Mouse (Mus musculus) liver, embryonic 13.5 days (tissue): ENCODE data around the gene Tacc2. TPM values are rescaled to one million over a fixed set of nuclear protein-coding genes. Genes with fewer than 3 reads are reported as not detected.
"Not testable (repeated sequence)": the region's sequence is repeated elsewhere in the genome, so short reads cannot be mapped to it uniquely, and the experiment has no call there.

ENCODE experiments used
- ATAC-seq: fragments of 200-750 bp; cut with Nextera tagmentation; 2 replicates; pipeline ENCODE4 v1.8.0; 2017; ENCODE audit warnings: low read depth, mild to moderate bottlenecking, moderate number of reproducible peaks, moderate library complexity
- DNase-seq: peaks from one replicate; pipeline ENCODE4 v3.0.0; 2022
- H3K27ac ChIP-seq: fragments of 300-500 bp; sonication (generic); 2 replicates; pipeline ENCODE4 v1.5.1; 2015; ENCODE audit warnings: moderate library complexity, mild to moderate bottlenecking, inconsistent platforms
- H3K27me3 ChIP-seq: fragments of 300-500 bp; sonication (generic); 2 replicates; pipeline ENCODE4 v1.6.1; 2015; ENCODE audit warnings: mild to moderate bottlenecking, inconsistent platforms
- H3K36me3 ChIP-seq: fragments of 300-500 bp; sonication (generic); 2 replicates; pipeline ENCODE4 v1.6.1; 2015; ENCODE audit warnings: mild to moderate bottlenecking, inconsistent platforms
- H3K4me1 ChIP-seq: fragments of 300-500 bp; sonication (generic); replicated peaks from 2 replicates; pipeline ENCODE4 v1.6.1; 2015; ENCODE audit warnings: inconsistent platforms
- H3K4me2 ChIP-seq: fragments of 300-500 bp; sonication (generic); 2 replicates; pipeline ENCODE4 v1.6.1; 2015; ENCODE audit warnings: inconsistent platforms, mild to moderate bottlenecking, moderate library complexity
- H3K4me3 ChIP-seq: fragments of 300-500 bp; sonication (generic); replicated peaks from 2 replicates; pipeline ENCODE4 v1.5.1; 2015; ENCODE audit warnings: mild to moderate bottlenecking, inconsistent platforms
- H3K9ac ChIP-seq: fragments of 300-500 bp; sonication (generic); 2 replicates; pipeline ENCODE4 v1.6.1; 2015; ENCODE audit warnings: mild to moderate bottlenecking, inconsistent platforms
- H3K9me3 ChIP-seq: fragments of 300-500 bp; sonication (generic); replicated peaks from 2 replicates; pipeline ENCODE4 v1.6.1; 2016; ENCODE audit warnings: inconsistent platforms
- WGBS: fragments of 180-500 bp; shearing (Covaris S2); methylation state at CpG from one replicate; pipeline ENCODE4 v1.1.7; 2015; ENCODE audit not compliant: insufficient replicate concordance; 5-methylcytosine and 5-hydroxymethylcytosine counted together
- polyA plus RNA-seq: library from polyadenylated mRNA; unstranded; fragments of >200 nt; fragmentation: Nextera tagmentation; extraction: Ambion mirVana; gene quantifications from 2 replicates; pipeline ENCODE4 v1.2.1, GENCODE M21; 2015

The Tacc2 gene
- polyA plus RNA-seq, 1 experiment from 2014 or later, result 2.3 TPM

GRCm38 (mm10) chr7:130654562-130654961 is 77.3 kb downstream of the Tacc2 start:
- Histone ChIP-seq H3K27me3 (no peaks in the 10 kb centered on the region), H3K4me1 (peaks cover 21% of the 10 kb centered on the region), H3K9me3 (no peaks in the 10 kb centered on the region), H3K27ac (no peak overlapping the region), H3K36me3 (no peaks in the 10 kb centered on the region), H3K4me2 (no peak overlapping the region), H3K9ac (no peak overlapping the region), H3K4me3 (no peak overlapping the region)
- 40% methylated on average over 2 of the region's 2 CpGs for WGBS
- DNase-seq (no peak), ATAC-seq (peak; percentile 54; the same call in 1 of the 2 replicates)

- ATAC-seq (no peak), DNase-seq (no peak)
- Histone ChIP-seq H3K9ac (no peak overlapping the region), H3K27ac (no peak overlapping the region), H3K9me3 (no peaks in the 10 kb centered on the region), H3K36me3 (no peaks in the 10 kb centered on the region), H3K27me3 (no peaks in the 10 kb centered on the region), H3K4me2 (no peak overlapping the region), H3K4me1 (peaks cover 21% of the 10 kb centered on the region), H3K4me3 (no peak overlapping the region)
- 72% methylated on average over 8 of the region's 8 CpGs for WGBS
Measured at GRCm38 (mm10) chr7:130656965-130657364, 79.7 kb downstream of the Tacc2 start.

- peaks cover 21% of the 10 kb centered on the region for H3K4me1 ChIP-seq
- no peaks in the 10 kb centered on the region for H3K27me3 ChIP-seq
- no peak overlapping the region for H3K9ac ChIP-seq
- no peak overlapping the region for H3K4me3 ChIP-seq
- no peaks in the 10 kb centered on the region for H3K9me3 ChIP-seq
- no peak overlapping the region for H3K4me2 ChIP-seq
- no peak for ATAC-seq
- no peak for DNase-seq
- no peak overlapping the region for H3K27ac ChIP-seq
- no peaks in the 10 kb centered on the region for H3K36me3 ChIP-seq
- 33% methylated on average over 13 of the region's 13 CpGs for WGBS
Measured at GRCm38 (mm10) chr7:130657751-130658150, 80.5 kb downstream of the Tacc2 start.

GRCm38 (mm10) chr7:130659129-130659528 is 81.9 kb downstream of the Tacc2 start:
- Histone ChIP-seq H3K4me3 (no peak overlapping the region), H3K4me2 (no peak overlapping the region), H3K9ac (no peak overlapping the region), H3K27me3 (no peaks in the 10 kb centered on the region), H3K9me3 (no peaks in the 10 kb centered on the region; the same call in 1 of the 2 replicates), H3K4me1 (peaks cover 19% of the 10 kb centered on the region), H3K36me3 (peaks cover 5% of the 10 kb centered on the region; the same call in 1 of the 2 replicates), H3K27ac (no peak overlapping the region)
- 65% methylated on average over 5 of the region's 5 CpGs for WGBS
- DNase-seq (no peak), ATAC-seq (no peak)

- H3K9ac ChIP-seq, result no peak overlapping the region
- 74% methylated on average over 5 of the region's 5 CpGs for WGBS
- H3K27ac ChIP-seq, result no peak overlapping the region
- H3K9me3 ChIP-seq, result no peaks in the 10 kb centered on the region; the same call in 1 of the 2 replicates
- no peak overlapping the region for H3K4me3 ChIP-seq
- H3K36me3 ChIP-seq, result peaks cover 10% of the 10 kb centered on the region; the same call in 1 of the 2 replicates
- no peaks in the 10 kb centered on the region for H3K27me3 ChIP-seq
- no peak overlapping the region for H3K4me2 ChIP-seq
- H3K4me1 ChIP-seq, result no peaks in the 10 kb centered on the region
- no peak for DNase-seq
- ATAC-seq, result no peak
Measured at GRCm38 (mm10) chr7:130662250-130662649, 85.0 kb downstream of the Tacc2 start.

GRCm38 (mm10) chr7:130662869-130663268 is 85.6 kb downstream of the Tacc2 start:
- WGBS, result 70% methylated on average over 4 of the region's 4 CpGs
- ATAC-seq (no peak), DNase-seq (no peak)
- Histone ChIP-seq H3K27me3 (no peaks in the 10 kb centered on the region), H3K9me3 (no peaks in the 10 kb centered on the region; the same call in 1 of the 2 replicates), H3K36me3 (peaks cover 10% of the 10 kb centered on the region; the same call in 1 of the 2 replicates), H3K4me1 (no peaks in the 10 kb centered on the region), H3K4me2 (no peak overlapping the region), H3K4me3 (no peak overlapping the region), H3K27ac (no peak overlapping the region), H3K9ac (no peak overlapping the region)

GRCm38 (mm10) chr7:130664037-130664436 is 86.8 kb downstream of the Tacc2 start:
- no peak overlapping the region for H3K27ac ChIP-seq
- DNase-seq, result no peak
- no peak for ATAC-seq
- peaks cover 9% of the 10 kb centered on the region for H3K4me1 ChIP-seq
- H3K9me3 ChIP-seq, result no peaks in the 10 kb centered on the region; the same call in 1 of the 2 replicates
- WGBS, result 80% methylated on average over 5 of the region's 5 CpGs
- H3K36me3 ChIP-seq, result peaks cover 10% of the 10 kb centered on the region; the same call in 1 of the 2 replicates
- H3K4me2 ChIP-seq, result no peak overlapping the region
- H3K4me3 ChIP-seq, result no peak overlapping the region
- H3K9ac ChIP-seq, result no peak overlapping the region
- no peaks in the 10 kb centered on the region for H3K27me3 ChIP-seq

GRCm38 (mm10) chr7:130664629-130665028 is 87.4 kb downstream of the Tacc2 start:
- Histone ChIP-seq H3K27me3 (no peaks in the 10 kb centered on the region), H3K36me3 (peaks cover 10% of the 10 kb centered on the region; the same call in 1 of the 2 replicates), H3K4me2 (no peak overlapping the region), H3K27ac (no peak overlapping the region), H3K4me3 (no peak overlapping the region), H3K4me1 (peaks cover 15% of the 10 kb centered on the region), H3K9ac (no peak overlapping the region), H3K9me3 (no peaks in the 10 kb centered on the region; the same call in 1 of the 2 replicates)
- 77% methylated on average over 5 of the region's 5 CpGs for WGBS
- no peak for ATAC-seq
- no peak for DNase-seq

- DNase-seq, result no peak
- H3K4me3 ChIP-seq, result no peak overlapping the region
- no peaks in the 10 kb centered on the region; the same call in 1 of the 2 replicates for H3K9me3 ChIP-seq
- H3K36me3 ChIP-seq, result peaks cover 10% of the 10 kb centered on the region; the same call in 1 of the 2 replicates
- no peaks in the 10 kb centered on the region for H3K27me3 ChIP-seq
- peaks cover 21% of the 10 kb centered on the region for H3K4me1 ChIP-seq
- 83% methylated on average over 9 of the region's 9 CpGs for WGBS
- H3K4me2 ChIP-seq, result no peak overlapping the region
- H3K9ac ChIP-seq, result no peak overlapping the region
- no peak overlapping the region for H3K27ac ChIP-seq
- ATAC-seq, result no peak
Measured at GRCm38 (mm10) chr7:130665358-130665757, 88.1 kb downstream of the Tacc2 start.

GRCm38 (mm10) chr7:130668013-130668412 is 90.8 kb downstream of the Tacc2 start:
- not testable (repeated sequence) for ATAC-seq, DNase-seq, H3K27ac ChIP-seq, H3K4me3 ChIP-seq, H3K9me3 ChIP-seq, H3K27me3 ChIP-seq, H3K9ac ChIP-seq, H3K4me2 ChIP-seq
- Histone ChIP-seq H3K36me3 (peaks cover 10% of the 10 kb centered on the region; the same call in 1 of the 2 replicates), H3K4me1 (peaks cover 25% of the 10 kb centered on the region)
- 86% methylated on average over 1 of the region's 1 CpGs for WGBS

- H3K27me3 ChIP-seq, result no peaks in the 10 kb centered on the region
- no peak overlapping the region for H3K4me3 ChIP-seq
- no peak overlapping the region; the same call in 1 of the 2 replicates for H3K9ac ChIP-seq
- H3K36me3 ChIP-seq, result peaks cover 8% of the 10 kb centered on the region; the same call in 1 of the 2 replicates
- DNase-seq (no peak), ATAC-seq (peak; percentile 10; the same call in 1 of the 2 replicates)
- no peak overlapping the region for H3K4me2 ChIP-seq
- no peaks in the 10 kb centered on the region for H3K9me3 ChIP-seq
- 50% methylated on average over 7 of the region's 7 CpGs for WGBS
- peak overlapping the region; percentile 55 for H3K27ac ChIP-seq
- peaks cover 25% of the 10 kb centered on the region for H3K4me1 ChIP-seq
Measured at GRCm38 (mm10) chr7:130668729-130669281, 91.6 kb downstream of the Tacc2 start.
